Mouse (Mus musculus): ENCODE measurements around the gene Nat8f5. TPM values are rescaled to one million over a fixed set of nuclear protein-coding genes. Genes with fewer than 3 reads are reported as not detected.
"Not testable (repeated sequence)": the region's sequence is repeated elsewhere in the genome, so short reads cannot be mapped to it uniquely, and the experiment has no call there.

Nat8f5 gene
- polyA plus RNA-seq, 1 experiment from 2014 or later = not detected

- Histone ChIP-seq H3K27ac (no peak within 1 kb of the TSS), H3K4me3 (no peak within 1 kb of the TSS), H3K4me1 (no peaks in the 10 kb centered on the region), H3K36me3 (no peaks in the 10 kb centered on the region), H3K27me3 (no peaks in the 10 kb centered on the region), H3K9me3 (no peaks in the 10 kb centered on the region), H3K9ac (no peak within 1 kb of the TSS), H3K4me2 (no peak within 1 kb of the TSS)
- WGBS = 63% methylated on average over 7 of the region's 7 CpGs
- no peak for ATAC-seq (ENCODE audit: borderline replicate concordance, extremely low read depth, low FRiP score, low TSS enrichment)
Observed at GRCm38 (mm10) chr6:85831796-85832321, 11.1 kb upstream of the Nat8f5 start, which contains the start of gene Nat8. Gene Nat8, minus strand, starts transcription at chr6:85832082.

- H3K27ac ChIP-seq = no peak overlapping the region
- WGBS = 48% methylated on average over 1 of the region's 1 CpGs
- H3K36me3 ChIP-seq = no peaks in the 10 kb centered on the region
- H3K4me1 ChIP-seq = no peaks in the 10 kb centered on the region
- H3K27me3 ChIP-seq = no peaks in the 10 kb centered on the region
- H3K4me2 ChIP-seq = no peak overlapping the region
- H3K9me3 ChIP-seq = no peaks in the 10 kb centered on the region
- no peak for ATAC-seq (ENCODE audit: borderline replicate concordance, extremely low read depth, low FRiP score, low TSS enrichment)
- H3K4me3 ChIP-seq = no peak overlapping the region
- no peak overlapping the region for H3K9ac ChIP-seq
Observed at GRCm38 (mm10) chr6:85829462-85829861, 8.7 kb upstream of the Nat8f5 start.

GRCm38 (mm10) chr6:85825886-85826285 lies 5.1 kb upstream of the Nat8f5 start:
- WGBS = 83% methylated on average over 2 of the region's 2 CpGs
- Histone ChIP-seq H3K4me3 (no peak overlapping the region), H3K27me3 (no peaks in the 10 kb centered on the region), H3K4me1 (no peaks in the 10 kb centered on the region), H3K27ac (no peak overlapping the region), H3K9me3 (no peaks in the 10 kb centered on the region), H3K4me2 (no peak overlapping the region), H3K9ac (no peak overlapping the region), H3K36me3 (no peaks in the 10 kb centered on the region)
- ATAC-seq (ENCODE audit: borderline replicate concordance, extremely low read depth, low FRiP score, low TSS enrichment) = no peak

- Histone ChIP-seq H3K27me3 (no peaks in the 10 kb centered on the region), H3K27ac (no peak overlapping the region), H3K4me3 (no peak overlapping the region), H3K9me3 (no peaks in the 10 kb centered on the region), H3K9ac (no peak overlapping the region), H3K4me1 (no peaks in the 10 kb centered on the region), H3K36me3 (no peaks in the 10 kb centered on the region), H3K4me2 (no peak overlapping the region)
- ATAC-seq (ENCODE audit: borderline replicate concordance, extremely low read depth, low FRiP score, low TSS enrichment) = no peak
- 96% methylated on average over 1 of the region's 1 CpGs for WGBS
Observed at GRCm38 (mm10) chr6:85823382-85824090, 2.8 kb upstream of the Nat8f5 start.

- no peak for ATAC-seq (ENCODE audit: borderline replicate concordance, extremely low read depth, low FRiP score, low TSS enrichment)
- Histone ChIP-seq H3K36me3 (no peaks in the 10 kb centered on the region), H3K9ac (no peak overlapping the region), H3K9me3 (no peaks in the 10 kb centered on the region), H3K27ac (no peak overlapping the region), H3K4me1 (no peaks in the 10 kb centered on the region), H3K4me2 (no peak overlapping the region), H3K27me3 (no peaks in the 10 kb centered on the region), H3K4me3 (no peak overlapping the region)
- WGBS = 79% methylated on average over 4 of the region's 4 CpGs
Observed at GRCm38 (mm10) chr6:85822286-85822685, 1.5 kb upstream of the Nat8f5 start.

GRCm38 (mm10) chr6:85818338-85818737 lies 2.4 kb downstream of the Nat8f5 start:
- Histone ChIP-seq H3K9ac (no peak overlapping the region), H3K36me3 (no peaks in the 10 kb centered on the region), H3K27ac (no peak overlapping the region), H3K4me2 (no peak overlapping the region), H3K27me3 (no peaks in the 10 kb centered on the region), H3K9me3 (no peaks in the 10 kb centered on the region), H3K4me3 (no peak overlapping the region), H3K4me1 (no peaks in the 10 kb centered on the region)
- 31% methylated on average over 1 of the region's 1 CpGs for WGBS
- no peak for ATAC-seq (ENCODE audit: borderline replicate concordance, extremely low read depth, low FRiP score, low TSS enrichment)

GRCm38 (mm10) chr6:85813339-85813738 lies 7.4 kb downstream of the Nat8f5 start:
- 76% methylated on average over 2 of the region's 2 CpGs for WGBS

GRCm38 (mm10) chr6:85810942-85811537 lies 9.7 kb downstream of the Nat8f5 start:
- ATAC-seq (ENCODE audit: borderline replicate concordance, extremely low read depth, low FRiP score, low TSS enrichment); H3K4me3 ChIP-seq; H3K4me2 ChIP-seq: not testable (repeated sequence)

More at GRCm38 (mm10) chr6:85813339-85813738, 7.4 kb downstream of the Nat8f5 start:
- H3K27ac ChIP-seq = no peak overlapping the region
- no peak overlapping the region for H3K4me3 ChIP-seq
- H3K9ac ChIP-seq = no peak overlapping the region
- no peaks in the 10 kb centered on the region for H3K36me3 ChIP-seq
- no peak for ATAC-seq (ENCODE audit: borderline replicate concordance, extremely low read depth, low FRiP score, low TSS enrichment)
- H3K27me3 ChIP-seq = no peaks in the 10 kb centered on the region
- H3K9me3 ChIP-seq = no peaks in the 10 kb centered on the region
- H3K4me1 ChIP-seq = no peaks in the 10 kb centered on the region
- H3K4me2 ChIP-seq = no peak overlapping the region

GRCm38 (mm10) chr6:85810514-85810913 lies 10.3 kb downstream of the Nat8f5 start:
- H3K36me3 ChIP-seq; H3K4me3 ChIP-seq; H3K9me3 ChIP-seq; ATAC-seq (ENCODE audit: borderline replicate concordance, extremely low read depth, low FRiP score, low TSS enrichment); H3K27me3 ChIP-seq; H3K9ac ChIP-seq; H3K4me1 ChIP-seq; H3K27ac ChIP-seq; H3K4me2 ChIP-seq: not testable (repeated sequence)
- 89% methylated on average over 3 of the region's 3 CpGs for WGBS

More at GRCm38 (mm10) chr6:85810942-85811537, 9.7 kb downstream of the Nat8f5 start:
- H3K27ac ChIP-seq, H3K36me3 ChIP-seq, H3K27me3 ChIP-seq, H3K4me1 ChIP-seq, H3K9ac ChIP-seq, H3K9me3 ChIP-seq: not testable (repeated sequence)
- WGBS = 52% methylated on average over 3 of the region's 3 CpGs

- not testable (repeated sequence) for H3K9me3 ChIP-seq; H3K27me3 ChIP-seq; H3K4me3 ChIP-seq; H3K27ac ChIP-seq; H3K9ac ChIP-seq; H3K4me1 ChIP-seq; H3K4me2 ChIP-seq; ATAC-seq (ENCODE audit: borderline replicate concordance, extremely low read depth, low FRiP score, low TSS enrichment); H3K36me3 ChIP-seq
- 60% methylated on average over 3 of the region's 3 CpGs for WGBS
Observed at GRCm38 (mm10) chr6:85809784-85810183, 11.0 kb downstream of the Nat8f5 start.

- not testable (repeated sequence) for H3K9me3 ChIP-seq, H3K4me3 ChIP-seq
Observed at GRCm38 (mm10) chr6:85803180-85803579, 17.6 kb downstream of the Nat8f5 start.

More at GRCm38 (mm10) chr6:85803180-85803579, 17.6 kb downstream of the Nat8f5 start:
- not testable (repeated sequence) for H3K4me1 ChIP-seq; H3K27ac ChIP-seq; H3K9ac ChIP-seq; H3K27me3 ChIP-seq; H3K4me2 ChIP-seq; H3K36me3 ChIP-seq; ATAC-seq (ENCODE audit: borderline replicate concordance, extremely low read depth, low FRiP score, low TSS enrichment)
- 61% methylated on average over 5 of the region's 5 CpGs for WGBS
